Mouse (Mus musculus): ENCODE data around the gene Slc25a39.

Gene Slc25a39

GRCm38 (mm10) chr11:102371926-102372685 lies 35.6 kb downstream of the Slc25a39 start:
- whole genome bisulfite sequencing = 88% methylated on average over 12 of the region's 12 CpGs

GRCm38 (mm10) chr11:102370285-102370684 lies 37.5 kb downstream of the Slc25a39 start:
- WGBS = 78% methylated on average over 7 of the region's 7 CpGs

GRCm38 (mm10) chr11:102369263-102369662 lies 38.5 kb downstream of the Slc25a39 start:
- 97% methylated on average over 4 of the region's 4 CpGs for WGBS

GRCm38 (mm10) chr11:102368347-102368746 lies 39.4 kb downstream of the Slc25a39 start:
- 88% methylated on average over 5 of the region's 5 CpGs for WGBS

- 83% methylated on average over 9 of the region's 9 CpGs for WGBS
Measured at GRCm38 (mm10) chr11:102367504-102368280, 40.1 kb downstream of the Slc25a39 start.

- 89% methylated on average over 8 of the region's 8 CpGs for WGBS
Measured at GRCm38 (mm10) chr11:102366103-102366502, 41.6 kb downstream of the Slc25a39 start, which contains the start of gene Slc4a1. Gene Slc4a1 (minus strand): TSS chr11:102366203.

- WGBS = 60% methylated on average over 4 of the region's 4 CpGs
Measured at GRCm38 (mm10) chr11:102365699-102366098, 42.0 kb downstream of the Slc25a39 start.

GRCm38 (mm10) chr11:102364570-102365371 lies 43.0 kb downstream of the Slc25a39 start:
- WGBS = 78% methylated on average over 14 of the region's 14 CpGs

GRCm38 (mm10) chr11:102363623-102364022 lies 44.1 kb downstream of the Slc25a39 start:
- WGBS = 80% methylated on average over 2 of the region's 2 CpGs

- WGBS = 94% methylated on average over 8 of the region's 8 CpGs
Measured at GRCm38 (mm10) chr11:102361776-102362495, 45.8 kb downstream of the Slc25a39 start.

GRCm38 (mm10) chr11:102358365-102358764 lies 49.4 kb downstream of the Slc25a39 start:
- 85% methylated on average over 10 of the region's 10 CpGs for WGBS

GRCm38 (mm10) chr11:102356636-102357350 lies 51.0 kb downstream of the Slc25a39 start:
- WGBS = 64% methylated on average over 31 of the region's 31 CpGs

GRCm38 (mm10) chr11:102356190-102356589 lies 51.6 kb downstream of the Slc25a39 start:
- WGBS = 89% methylated on average over 12 of the region's 12 CpGs

GRCm38 (mm10) chr11:102355501-102355900 lies 52.2 kb downstream of the Slc25a39 start:
- 85% methylated on average over 3 of the region's 3 CpGs for WGBS

- 56% methylated on average over 8 of the region's 8 CpGs for WGBS
Measured at GRCm38 (mm10) chr11:102353021-102353431, 54.7 kb downstream of the Slc25a39 start.
